Mouse (Mus musculus): ENCODE data around the gene Lyz1. TPM values are rescaled to one million over a fixed set of nuclear protein-coding genes. Genes with fewer than 3 reads are reported as not detected.
"Not testable (repeated sequence)": the region's sequence is repeated elsewhere in the genome, so short reads cannot be mapped to it uniquely, and the experiment has no call there.

Lyz1 gene
- polyA plus RNA-seq, 1 experiment from 2014 or later, result not detected

DNA sequence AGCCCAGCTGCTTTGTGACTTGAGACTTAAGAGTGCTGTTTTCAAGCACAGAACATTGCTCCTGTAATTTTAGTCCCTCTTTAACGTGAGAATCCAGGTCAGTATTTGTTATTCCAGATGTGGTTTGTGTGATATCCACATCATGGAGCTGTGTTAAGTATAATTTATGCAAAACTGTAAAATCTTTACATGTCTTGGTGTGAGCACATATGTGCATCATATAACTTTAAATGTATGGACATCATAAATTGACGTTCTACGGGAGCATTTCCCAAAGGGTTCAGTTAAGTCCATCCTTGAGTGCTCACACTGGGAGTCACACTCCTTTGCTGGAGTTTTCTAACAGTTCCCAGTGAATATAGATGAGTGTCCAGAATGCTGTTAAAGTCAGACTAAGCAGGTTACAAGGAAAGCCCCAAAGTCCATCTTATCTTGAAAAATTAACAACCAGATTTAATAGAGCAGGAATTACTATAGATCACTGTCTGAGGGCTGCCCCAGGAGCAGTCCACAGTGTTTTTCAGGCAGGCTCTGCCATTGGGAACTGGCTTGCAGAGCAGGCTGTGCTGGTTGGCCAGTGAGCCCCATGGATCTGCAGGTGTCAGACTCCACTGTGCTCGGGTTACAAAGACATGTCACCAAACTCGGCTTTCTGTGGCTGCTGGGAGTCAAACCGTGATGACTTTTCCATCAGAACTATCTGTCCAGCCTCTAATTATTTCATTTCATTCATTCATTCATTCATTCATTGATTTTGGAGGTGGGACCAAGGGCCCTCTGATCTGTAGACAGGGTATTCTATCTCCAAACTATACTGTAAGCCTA is 2.4 kb downstream of the Lyz1 start:
- WGBS, result 50% methylated on average over 6 of the region's 6 CpGs
- Histone ChIP-seq H3K4me2 (ENCODE audit: low read length) (no peak overlapping the region), H3K4me3 (ENCODE audit: low read depth, low read length) (no peak overlapping the region), H3K9ac (ENCODE audit: low read depth, low read length) (no peak overlapping the region), H3K9me3 (replicated peaks; ENCODE audit: control insufficient read depth, low read length, poor library complexity, severe bottlenecking) (no peaks in the 10 kb centered on the region), H3K36me3 (ENCODE audit: control insufficient read depth, insufficient read depth, low read length) (no peaks in the 10 kb centered on the region), H3K27me3 (ENCODE audit: control insufficient read depth, insufficient read depth, low read depth, low read length) (no peaks in the 10 kb centered on the region), H3K4me1 (ENCODE audit: control insufficient read depth, insufficient read depth, low read length) (no peaks in the 10 kb centered on the region), H3K27ac (ENCODE audit: low read length) (no peak overlapping the region)
- no peak for ATAC-seq

GRCm38 (mm10) chr10:117289034-117289505 is 3.6 kb downstream of the Lyz1 start:
- not testable (repeated sequence) for H3K9me3 ChIP-seq (replicated peaks; ENCODE audit: control insufficient read depth, low read length, poor library complexity, severe bottlenecking); H3K27me3 ChIP-seq (ENCODE audit: control insufficient read depth, insufficient read depth, low read depth, low read length); H3K4me3 ChIP-seq (ENCODE audit: low read depth, low read length); H3K27ac ChIP-seq (ENCODE audit: low read length); H3K4me1 ChIP-seq (ENCODE audit: control insufficient read depth, insufficient read depth, low read length); ATAC-seq; H3K9ac ChIP-seq (ENCODE audit: low read depth, low read length); H3K36me3 ChIP-seq (ENCODE audit: control insufficient read depth, insufficient read depth, low read length); H3K4me2 ChIP-seq (ENCODE audit: low read length)
- 74% methylated on average over 5 of the region's 5 CpGs for whole genome bisulfite sequencing

DNA sequence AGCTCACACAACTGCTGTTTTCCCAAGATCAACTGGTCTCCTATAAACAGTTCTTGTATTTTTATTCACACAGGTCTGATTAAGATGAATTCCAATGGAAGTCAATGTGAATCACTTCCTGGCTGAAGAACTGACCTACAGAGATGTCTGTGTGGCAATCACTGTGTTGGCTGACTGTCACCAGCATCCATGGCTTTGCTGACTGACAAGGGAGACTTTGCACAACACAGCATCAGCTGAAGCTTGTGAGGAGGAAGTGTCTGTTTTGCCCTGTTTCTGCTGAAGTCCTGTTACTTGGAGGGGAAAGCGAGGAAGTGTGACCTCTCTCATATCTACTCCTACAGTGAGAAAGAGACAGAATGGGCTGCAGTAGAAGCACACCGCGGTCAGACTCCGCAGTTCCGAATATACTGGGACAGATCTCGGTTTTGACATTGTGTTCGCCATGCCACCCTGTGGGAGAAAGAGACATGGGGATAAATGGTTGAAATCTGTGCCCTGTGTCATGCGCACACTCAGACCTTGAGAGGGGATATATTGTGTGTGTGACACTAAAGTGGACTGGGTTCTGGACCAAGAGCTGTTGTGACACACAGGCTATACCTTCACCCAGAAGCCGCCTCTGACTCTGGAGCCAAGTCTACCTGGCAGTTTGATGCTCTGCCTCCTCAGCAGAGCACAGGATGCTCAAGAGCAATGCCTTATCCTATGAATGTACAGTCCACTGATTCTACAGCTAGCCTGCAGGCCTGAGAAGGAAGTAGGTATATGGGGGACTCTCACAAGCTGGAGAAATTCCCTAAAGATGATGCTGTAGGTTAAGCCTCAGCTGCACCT is 4.3 kb downstream of the Lyz1 start:
- ATAC-seq, result no peak
- Histone ChIP-seq H3K4me3 (ENCODE audit: low read depth, low read length) (no peak overlapping the region), H3K4me2 (ENCODE audit: low read length) (no peak overlapping the region), H3K27me3 (ENCODE audit: control insufficient read depth, insufficient read depth, low read depth, low read length) (no peaks in the 10 kb centered on the region), H3K9me3 (replicated peaks; ENCODE audit: control insufficient read depth, low read length, poor library complexity, severe bottlenecking) (no peaks in the 10 kb centered on the region), H3K27ac (ENCODE audit: low read length) (no peak overlapping the region), H3K4me1 (ENCODE audit: control insufficient read depth, insufficient read depth, low read length) (no peaks in the 10 kb centered on the region), H3K36me3 (ENCODE audit: control insufficient read depth, insufficient read depth, low read length) (no peaks in the 10 kb centered on the region), H3K9ac (ENCODE audit: low read depth, low read length) (no peak overlapping the region)
- WGBS, result 91% methylated on average over 9 of the region's 9 CpGs

GRCm38 (mm10) chr10:117287226-117287850 is 5.3 kb downstream of the Lyz1 start:
- Histone ChIP-seq H3K4me3 (ENCODE audit: low read depth, low read length) (no peak overlapping the region), H3K9ac (ENCODE audit: low read depth, low read length) (no peak overlapping the region), H3K9me3 (replicated peaks; ENCODE audit: control insufficient read depth, low read length, poor library complexity, severe bottlenecking) (no peaks in the 10 kb centered on the region), H3K36me3 (ENCODE audit: control insufficient read depth, insufficient read depth, low read length) (no peaks in the 10 kb centered on the region), H3K4me2 (ENCODE audit: low read length) (no peak overlapping the region), H3K27me3 (ENCODE audit: control insufficient read depth, insufficient read depth, low read depth, low read length) (no peaks in the 10 kb centered on the region), H3K4me1 (ENCODE audit: control insufficient read depth, insufficient read depth, low read length) (no peaks in the 10 kb centered on the region), H3K27ac (ENCODE audit: low read length) (no peak overlapping the region)
- WGBS, result 95% methylated on average over 3 of the region's 3 CpGs
- no peak for ATAC-seq

- H3K4me1 ChIP-seq (ENCODE audit: control insufficient read depth, insufficient read depth, low read length), result no peaks in the 10 kb centered on the region
- H3K36me3 ChIP-seq (ENCODE audit: control insufficient read depth, insufficient read depth, low read length), result no peaks in the 10 kb centered on the region
- H3K9ac ChIP-seq (ENCODE audit: low read depth, low read length), result no peak overlapping the region
- no peak overlapping the region for H3K4me3 ChIP-seq (ENCODE audit: low read depth, low read length)
- H3K27me3 ChIP-seq (ENCODE audit: control insufficient read depth, insufficient read depth, low read depth, low read length), result no peaks in the 10 kb centered on the region
- H3K27ac ChIP-seq (ENCODE audit: low read length), result no peak overlapping the region
- no peak for ATAC-seq
- no peak overlapping the region for H3K4me2 ChIP-seq (ENCODE audit: low read length)
- no peaks in the 10 kb centered on the region for H3K9me3 ChIP-seq (replicated peaks; ENCODE audit: control insufficient read depth, low read length, poor library complexity, severe bottlenecking)
- 95% methylated on average over 6 of the region's 6 CpGs for WGBS
Observed at GRCm38 (mm10) chr10:117286366-117286970, 6.2 kb downstream of the Lyz1 start.

GRCm38 (mm10) chr10:117285584-117285983 is 7.1 kb downstream of the Lyz1 start:
- 92% methylated on average over 3 of the region's 7 CpGs for WGBS
- not testable (repeated sequence) for H3K9ac ChIP-seq (ENCODE audit: low read depth, low read length); H3K4me3 ChIP-seq (ENCODE audit: low read depth, low read length); H3K9me3 ChIP-seq (replicated peaks; ENCODE audit: control insufficient read depth, low read length, poor library complexity, severe bottlenecking); H3K36me3 ChIP-seq (ENCODE audit: control insufficient read depth, insufficient read depth, low read length); ATAC-seq; H3K27ac ChIP-seq (ENCODE audit: low read length); H3K4me2 ChIP-seq (ENCODE audit: low read length); H3K27me3 ChIP-seq (ENCODE audit: control insufficient read depth, insufficient read depth, low read depth, low read length); H3K4me1 ChIP-seq (ENCODE audit: control insufficient read depth, insufficient read depth, low read length)

- Histone ChIP-seq H3K9ac (ENCODE audit: low read depth, low read length) (no peak overlapping the region), H3K4me1 (ENCODE audit: control insufficient read depth, insufficient read depth, low read length) (no peaks in the 10 kb centered on the region)
- ATAC-seq, result no peak
Observed at GRCm38 (mm10) chr10:117284578-117285520, 7.8 kb downstream of the Lyz1 start.

More at GRCm38 (mm10) chr10:117284578-117285520, 7.8 kb downstream of the Lyz1 start:
- 87% methylated on average over 10 of the region's 10 CpGs for WGBS
- no peaks in the 10 kb centered on the region for H3K36me3 ChIP-seq (ENCODE audit: control insufficient read depth, insufficient read depth, low read length)
- H3K4me3 ChIP-seq (ENCODE audit: low read depth, low read length), result no peak overlapping the region
- no peaks in the 10 kb centered on the region for H3K27me3 ChIP-seq (ENCODE audit: control insufficient read depth, insufficient read depth, low read depth, low read length)
- H3K9me3 ChIP-seq (replicated peaks; ENCODE audit: control insufficient read depth, low read length, poor library complexity, severe bottlenecking), result no peaks in the 10 kb centered on the region
- H3K27ac ChIP-seq (ENCODE audit: low read length), result no peak overlapping the region
- H3K4me2 ChIP-seq (ENCODE audit: low read length), result no peak overlapping the region

Measured in midbrain, embryonic 16.5 days (tissue).